Mouse (Mus musculus) myocyte (in vitro differentiated cells): Measurements from ENCODE around the gene Lrmda.

ENCODE experiments used
- CEBPB ChIP-seq: IDR thresholded peaks from 2 replicates; pipeline ENCODE4 v1.6.1; 2011; ENCODE audit warnings: mild to moderate bottlenecking, moderate library complexity; ENCODE audit not compliant: poor library complexity, insufficient read depth, severe bottlenecking
- E2F4 ChIP-seq: IDR thresholded peaks from one replicate; pipeline ENCODE4 v1.6.1; 2011; ENCODE audit warnings: mild to moderate bottlenecking, control low read depth, moderate library complexity; ENCODE audit not compliant: insufficient read depth
- MAX ChIP-seq: IDR thresholded peaks from one replicate; pipeline ENCODE4 v1.6.1; 2011; ENCODE audit warnings: low read depth, mild to moderate bottlenecking, control low read depth
- MYOD1 ChIP-seq, 3 experiments: IDR thresholded peaks; one replicate each; pipeline ENCODE4 v1.6.1; 2011; ENCODE audit warnings: control low read depth in 2 of 3, low read depth in 2 of 3, mild to moderate bottlenecking in 2 of 3, moderate library complexity in 1 of 3; ENCODE audit not compliant: insufficient read length in 2 of 3, control insufficient read depth in 1 of 3
- POLR2A ChIP-seq: IDR thresholded peaks from one replicate; pipeline ENCODE4 v1.6.1; 2011; ENCODE audit warnings: low read depth, mild to moderate bottlenecking, control low read depth, moderate library complexity; ENCODE audit not compliant: insufficient read length
- POLR2AphosphoS2 ChIP-seq: IDR thresholded peaks from one replicate; pipeline ENCODE4 v1.6.1; 2011; ENCODE audit warnings: low read depth, control low read depth; ENCODE audit not compliant: insufficient read length
- SRF ChIP-seq: IDR thresholded peaks from one replicate; pipeline ENCODE4 v1.6.1; 2011; ENCODE audit warnings: low read depth; ENCODE audit not compliant: control insufficient read depth, insufficient read length
- TCF12 ChIP-seq: IDR thresholded peaks from one replicate; pipeline ENCODE4 v1.6.1; 2011; ENCODE audit warnings: mild to moderate bottlenecking, control low read depth; ENCODE audit not compliant: poor library complexity, insufficient read depth, severe bottlenecking
- TCF3 ChIP-seq: IDR thresholded peaks from one replicate; pipeline ENCODE4 v1.6.1; 2011; ENCODE audit warnings: low read depth, control low read depth; ENCODE audit not compliant: insufficient read length
- USF1 ChIP-seq: IDR thresholded peaks from one replicate; pipeline ENCODE4 v1.6.1; 2011; ENCODE audit warnings: low read depth, mild to moderate bottlenecking, control low read depth, moderate library complexity

- TF ChIP-seq POLR2A (no peak), MAX (no peak), USF1 (no peak), TCF12 (no peak), MYOD1 (IDR thresholded peaks at IDR 0.05; ENCODE audit: control insufficient read depth in 1 of 3, insufficient read length in 2 of 3, low read depth in 2 of 3) (no peak), E2F4 (no peak), TCF3 (no peak), SRF (no peak), POLR2AphosphoS2 (no peak), CEBPB (no peak)
Observed at GRCm38 (mm10) chr14:22181508-22181907, 162.0 kb downstream of the Lrmda start.
